Mouse (Mus musculus) embryonic facial prominence, embryonic 15.5 days (tissue): ENCODE measurements at regions not wholly inside any gene's neighbourhood (a gene's known extent, or its start where the extent isn't known, plus 50 kb on each side); places are given as distances from the start of the nearest gene placed in this dataset.

Experiments
- ATAC-seq: fragments of 200-750 bp; cut with Nextera tagmentation; 2 replicates; pipeline ENCODE4 v1.8.0; 2017; ENCODE audit warnings: low read depth, moderate TSS enrichment; ENCODE audit not compliant: insufficient number of reproducible peaks, low FRiP score, low TSS enrichment
- H3K27ac ChIP-seq: fragments of 300-500 bp; sonication (generic); replicated peaks from 2 replicates; pipeline ENCODE4 v1.5.1; 2015; ENCODE audit warnings: mild to moderate bottlenecking, inconsistent platforms
- H3K27me3 ChIP-seq: fragments of 300-500 bp; sonication (generic); 2 replicates; pipeline ENCODE4 v1.6.1; 2015; ENCODE audit warnings: inconsistent platforms
- H3K36me3 ChIP-seq: fragments of 300-500 bp; sonication (generic); 2 replicates; pipeline ENCODE4 v1.6.1; 2015; ENCODE audit warnings: mild to moderate bottlenecking, inconsistent platforms
- H3K4me1 ChIP-seq: fragments of 300-500 bp; sonication (generic); 2 replicates; pipeline ENCODE4 v1.6.1; 2015; ENCODE audit warnings: inconsistent platforms
- H3K4me2 ChIP-seq: fragments of 300-500 bp; sonication (generic); replicated peaks from 2 replicates; pipeline ENCODE4 v1.6.1; 2015; ENCODE audit warnings: mild to moderate bottlenecking, inconsistent platforms
- H3K4me3 ChIP-seq: fragments of 300-500 bp; sonication (generic); replicated peaks from 2 replicates; pipeline ENCODE4 v1.5.1; 2015; ENCODE audit warnings: mild to moderate bottlenecking, inconsistent platforms
- H3K9ac ChIP-seq: fragments of 300-500 bp; sonication (generic); 2 replicates; pipeline ENCODE4 v1.6.1; 2015; ENCODE audit warnings: inconsistent platforms
- H3K9me3 ChIP-seq: fragments of 300-500 bp; sonication (generic); replicated peaks from 2 replicates; pipeline ENCODE4 v1.6.1; 2016; ENCODE audit warnings: inconsistent platforms
- WGBS: fragments of 180-500 bp; shearing (Covaris S2); methylation state at CpG from one replicate; pipeline ENCODE4 v1.1.7; 2015; 5-methylcytosine and 5-hydroxymethylcytosine counted together

DNA sequence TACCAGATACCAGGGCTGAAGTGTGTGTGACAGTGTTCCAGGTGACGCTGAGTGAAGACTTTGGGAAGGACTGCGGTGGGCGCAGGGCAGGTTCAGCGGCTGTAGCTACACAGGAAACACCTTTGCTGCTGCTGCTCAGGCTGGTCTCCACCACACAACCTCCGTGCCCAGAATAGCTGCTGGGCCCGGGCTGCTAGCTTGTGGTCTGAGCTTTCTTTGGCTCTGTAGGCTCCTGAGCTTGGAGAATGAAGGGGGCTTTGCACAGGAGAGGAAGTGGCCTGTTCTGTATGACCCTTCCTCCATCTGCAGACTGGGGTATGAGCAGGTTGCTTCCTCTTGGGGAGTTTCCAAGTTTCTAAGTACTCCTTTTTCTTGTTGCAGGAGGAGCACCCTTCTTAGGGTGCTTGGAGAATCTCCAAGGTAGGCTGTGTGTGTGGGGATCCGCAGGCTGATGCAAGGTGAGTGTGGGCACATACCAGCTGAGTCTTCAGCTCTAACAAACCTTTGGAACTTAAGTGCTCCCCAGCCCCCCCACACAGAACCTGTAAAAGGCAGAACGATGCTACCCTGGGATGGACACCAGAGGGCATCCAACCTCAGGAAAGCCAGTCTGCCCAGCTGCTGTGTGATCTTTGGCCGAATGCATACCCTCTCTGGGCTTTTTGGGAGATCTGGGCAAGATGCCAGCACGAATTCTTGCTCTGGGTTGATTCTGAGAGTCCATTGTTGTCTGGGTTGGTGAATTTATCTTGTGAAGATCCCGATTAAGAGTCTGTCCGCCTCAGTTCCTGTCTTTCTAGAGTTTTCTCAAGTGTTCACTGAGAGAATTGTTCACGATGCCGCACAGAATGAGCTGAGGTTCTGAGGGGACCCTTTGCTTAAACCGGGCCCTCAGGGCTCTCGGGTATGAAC lies 136.6 kb downstream of the Mn1 start:
- peaks cover 30% of the 10 kb centered on the region for H3K4me1 ChIP-seq
- H3K9ac ChIP-seq = no peak overlapping the region
- ATAC-seq = no peak
- H3K27ac ChIP-seq = 0 out of 2 replicates have a peak overlapping the region, but pooled peaks have one; percentile 34
- H3K36me3 ChIP-seq = no peaks in the 10 kb centered on the region
- no peak overlapping the region for H3K4me3 ChIP-seq
- H3K27me3 ChIP-seq = peaks cover 5% of the 10 kb centered on the region; the same call in 1 of the 2 replicates
- 65% methylated on average over 16 of the region's 16 CpGs for WGBS
- no peaks in the 10 kb centered on the region for H3K9me3 ChIP-seq
- no peak overlapping the region for H3K4me2 ChIP-seq

DNA sequence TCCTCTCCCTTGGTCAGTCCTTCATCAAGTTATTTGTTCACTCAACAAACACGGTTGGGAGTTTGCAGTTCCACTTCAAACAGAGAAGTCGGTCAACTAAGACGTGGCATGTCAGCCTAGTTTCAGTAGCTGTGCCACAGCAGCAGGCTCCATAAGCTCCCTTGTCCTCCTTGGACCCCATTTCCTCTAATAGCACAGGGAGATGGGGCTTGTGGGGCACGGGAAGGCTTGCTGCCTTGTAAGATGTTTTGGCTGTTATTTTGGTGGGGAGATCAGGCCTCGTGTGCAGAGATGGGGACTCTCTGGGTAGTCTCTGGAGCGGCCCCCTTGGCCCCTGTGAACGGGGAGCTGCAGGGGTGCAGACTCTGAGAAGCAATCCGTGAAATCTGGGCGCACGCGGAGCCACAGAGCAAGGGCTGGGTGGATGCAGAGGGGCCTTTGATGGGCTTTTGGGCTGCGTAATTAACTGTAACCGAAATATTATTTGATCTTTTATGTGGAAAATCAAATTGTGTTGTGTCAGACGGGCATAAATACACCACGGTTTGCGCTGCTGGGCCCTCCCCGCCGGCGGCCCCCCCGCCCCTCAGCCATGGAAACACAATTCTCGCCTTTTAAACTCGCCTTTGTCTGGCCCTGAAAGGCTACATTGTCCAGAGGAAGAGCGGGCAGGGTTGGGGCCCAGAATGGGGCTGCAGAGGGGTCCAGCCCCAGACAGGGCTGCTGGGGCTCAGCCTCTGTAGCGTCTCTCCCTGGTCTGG lies 137.6 kb downstream of the Mn1 start:
- H3K4me3 ChIP-seq = no peak overlapping the region

DNA sequence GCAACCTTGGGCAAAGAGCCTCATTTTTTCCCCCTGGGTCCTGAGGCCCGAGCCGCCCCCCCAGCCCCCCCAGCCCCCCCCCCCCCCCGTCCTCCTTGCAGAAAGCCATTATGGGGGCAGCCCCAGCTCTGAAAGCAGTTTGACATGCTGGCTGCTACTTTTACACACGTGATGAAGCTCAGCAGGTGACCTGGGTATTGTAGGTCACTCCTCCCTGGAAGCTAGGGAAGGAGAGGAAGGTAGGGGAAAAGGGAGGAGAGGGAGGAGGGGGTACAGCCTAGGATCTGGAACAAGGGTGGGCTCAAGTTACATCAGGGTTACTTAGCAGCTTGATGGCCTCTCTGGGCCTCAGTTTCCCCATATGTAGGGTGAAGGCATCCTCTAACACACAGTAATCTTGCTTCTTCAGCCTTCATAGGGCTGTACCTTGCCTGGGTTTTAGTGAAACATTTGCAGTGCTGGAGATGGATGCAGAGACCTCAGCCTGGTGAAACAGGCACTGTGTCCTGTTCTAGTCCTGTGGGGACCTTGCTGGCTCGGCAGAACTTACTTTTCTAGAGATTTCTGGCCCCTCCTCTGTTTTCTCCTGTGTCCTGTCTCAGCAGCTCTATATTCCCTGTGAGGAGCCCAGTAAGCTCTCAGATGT lies 138.3 kb downstream of the Mn1 start:
- Histone ChIP-seq H3K9me3 (no peaks in the 10 kb centered on the region), H3K4me2 (0 out of 2 replicates have a peak overlapping the region, but pooled peaks have one; percentile 24), H3K9ac (no peak overlapping the region), H3K36me3 (no peaks in the 10 kb centered on the region), H3K27me3 (peaks cover 5% of the 10 kb centered on the region; the same call in 1 of the 2 replicates), H3K27ac (peak overlapping the region; percentile 45; the same call in 1 of the 2 replicates), H3K4me3 (no peak overlapping the region), H3K4me1 (peaks cover 30% of the 10 kb centered on the region)
- 10% methylated on average over 3 of the region's 5 CpGs for WGBS
- ATAC-seq = no peak

More for the DNA sequence above, 137.6 kb downstream of the Mn1 start:
- Histone ChIP-seq H3K4me1 (peaks cover 30% of the 10 kb centered on the region), H3K9me3 (no peaks in the 10 kb centered on the region), H3K36me3 (no peaks in the 10 kb centered on the region), H3K4me2 (peak overlapping the region; percentile 24; the same call in 1 of the 2 replicates), H3K27ac (peak overlapping the region; percentile 45; the same call in 1 of the 2 replicates), H3K27me3 (peaks cover 5% of the 10 kb centered on the region; the same call in 1 of the 2 replicates), H3K9ac (no peak overlapping the region)
- peak; percentile 81; the same call in 1 of the 2 replicates for ATAC-seq
- 15% methylated on average over 24 of the region's 24 CpGs for WGBS

DNA sequence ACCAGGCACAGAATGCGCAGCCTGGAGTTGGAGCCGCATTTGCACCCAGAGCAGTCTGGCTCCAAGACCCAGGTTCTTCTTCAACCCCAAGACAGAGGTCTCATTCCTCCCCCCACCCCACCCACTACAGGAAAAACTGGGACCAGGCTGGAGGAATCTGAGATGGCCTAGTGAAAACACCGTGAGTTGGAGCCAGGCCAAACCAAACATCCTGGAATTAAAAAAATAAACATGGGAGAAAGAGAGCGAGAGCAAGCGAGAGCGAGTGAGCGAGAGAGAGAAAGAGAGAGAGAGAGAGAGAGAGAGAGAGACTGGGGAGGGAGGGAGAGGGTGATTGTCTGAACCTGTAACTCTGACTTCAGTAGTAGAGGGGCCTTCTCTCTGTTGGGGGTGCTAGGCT lies 138.8 kb downstream of the Mn1 start:
- H3K4me2 ChIP-seq = no peak overlapping the region
- ATAC-seq = no peak

DNA sequence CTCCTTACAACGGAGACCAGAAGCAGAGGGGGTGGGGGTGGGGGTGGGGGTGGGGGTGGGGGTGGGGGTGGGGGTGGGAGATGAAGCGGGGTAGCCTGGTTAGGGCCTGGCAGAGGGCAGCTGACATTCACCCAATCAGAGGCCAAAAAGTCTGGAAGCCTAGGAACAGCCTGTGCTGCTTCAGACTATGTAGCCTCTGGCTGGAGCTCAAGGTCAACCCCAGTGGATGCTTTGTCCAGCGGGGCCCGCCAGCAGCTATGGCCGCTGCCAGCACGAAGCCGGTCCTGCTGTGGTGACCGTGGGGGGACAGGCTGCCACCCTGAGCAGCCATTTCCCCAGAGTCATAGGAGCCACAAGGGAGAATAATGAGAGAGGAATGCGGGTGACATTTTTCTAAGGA lies 143.3 kb downstream of the Mn1 start:
- Histone ChIP-seq H3K27ac (no peak overlapping the region), H3K36me3 (no peaks in the 10 kb centered on the region), H3K27me3 (peaks cover 5% of the 10 kb centered on the region; the same call in 1 of the 2 replicates), H3K9ac (no peak overlapping the region), H3K4me1 (peaks cover 15% of the 10 kb centered on the region), H3K4me3 (no peak overlapping the region), H3K4me2 (no peak overlapping the region), H3K9me3 (no peaks in the 10 kb centered on the region)
- 51% methylated on average over 9 of the region's 9 CpGs for WGBS
- ATAC-seq = no peak

More for the DNA sequence above, 138.8 kb downstream of the Mn1 start:
- 0 out of 2 replicates have a peak overlapping the region, but pooled peaks have one; percentile 44 for H3K27ac ChIP-seq
- no peak overlapping the region for H3K4me3 ChIP-seq
- no peak overlapping the region for H3K9ac ChIP-seq
- 34% methylated on average over 7 of the region's 7 CpGs for WGBS
- H3K9me3 ChIP-seq = no peaks in the 10 kb centered on the region
- H3K27me3 ChIP-seq = peaks cover 5% of the 10 kb centered on the region; the same call in 1 of the 2 replicates
- H3K4me1 ChIP-seq = peaks cover 30% of the 10 kb centered on the region
- no peaks in the 10 kb centered on the region for H3K36me3 ChIP-seq

DNA sequence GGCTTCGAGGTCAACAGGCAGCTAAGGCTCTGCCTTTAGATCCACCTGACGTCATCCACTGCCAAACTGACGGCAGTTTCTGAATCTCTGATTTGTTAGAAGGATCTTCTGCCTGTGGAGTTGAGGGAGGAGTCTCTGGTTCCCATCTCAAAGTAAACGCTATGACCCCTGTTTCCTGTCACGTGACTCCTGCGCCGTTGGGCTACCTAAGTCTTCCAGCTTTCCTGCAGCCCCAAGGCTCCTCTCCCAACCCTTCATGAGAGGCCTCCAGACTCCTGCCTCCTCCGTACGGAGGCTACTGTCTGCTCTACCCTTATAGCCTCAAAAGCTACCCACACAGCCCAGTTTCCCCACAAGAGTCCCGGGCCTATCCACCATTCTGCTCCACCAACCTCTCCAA lies 144.1 kb downstream of the Mn1 start:
- Histone ChIP-seq H3K27me3 (peaks cover 5% of the 10 kb centered on the region; the same call in 1 of the 2 replicates), H3K4me3 (no peak overlapping the region), H3K27ac (no peak overlapping the region), H3K9ac (no peak overlapping the region), H3K36me3 (no peaks in the 10 kb centered on the region), H3K9me3 (no peaks in the 10 kb centered on the region), H3K4me2 (no peak overlapping the region), H3K4me1 (peaks cover 7% of the 10 kb centered on the region)
- ATAC-seq = no peak
- WGBS = 74% methylated on average over 10 of the region's 10 CpGs

DNA sequence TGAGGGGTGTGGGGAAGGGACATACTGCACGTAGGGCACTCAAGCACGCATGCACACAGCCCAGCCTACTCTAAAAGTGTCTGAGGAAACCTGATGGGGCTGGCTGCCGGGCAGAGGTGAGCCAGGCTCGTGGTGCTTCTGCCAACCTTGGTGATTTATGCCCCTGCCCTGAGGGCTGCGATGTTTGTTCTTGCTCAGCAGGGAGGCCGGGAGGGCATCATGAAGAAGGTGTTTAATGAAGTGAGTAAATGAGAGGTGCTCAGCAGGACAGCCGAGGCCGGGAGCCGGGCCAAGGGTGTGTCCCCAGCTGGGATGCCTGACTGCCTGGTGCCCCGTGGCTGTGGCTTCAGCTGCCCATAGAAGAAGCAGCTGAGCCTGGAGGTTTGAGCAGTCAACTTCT lies 153.7 kb downstream of the Mn1 start:
- Histone ChIP-seq H3K27me3 (no peaks in the 10 kb centered on the region), H3K9ac (no peak overlapping the region), H3K27ac (peak overlapping the region; percentile 44; the same call in 1 of the 2 replicates), H3K4me3 (no peak overlapping the region), H3K4me1 (peaks cover 32% of the 10 kb centered on the region), H3K9me3 (no peaks in the 10 kb centered on the region), H3K4me2 (no peak overlapping the region), H3K36me3 (no peaks in the 10 kb centered on the region)
- no peak for ATAC-seq
- WGBS = 32% methylated on average over 10 of the region's 10 CpGs

DNA sequence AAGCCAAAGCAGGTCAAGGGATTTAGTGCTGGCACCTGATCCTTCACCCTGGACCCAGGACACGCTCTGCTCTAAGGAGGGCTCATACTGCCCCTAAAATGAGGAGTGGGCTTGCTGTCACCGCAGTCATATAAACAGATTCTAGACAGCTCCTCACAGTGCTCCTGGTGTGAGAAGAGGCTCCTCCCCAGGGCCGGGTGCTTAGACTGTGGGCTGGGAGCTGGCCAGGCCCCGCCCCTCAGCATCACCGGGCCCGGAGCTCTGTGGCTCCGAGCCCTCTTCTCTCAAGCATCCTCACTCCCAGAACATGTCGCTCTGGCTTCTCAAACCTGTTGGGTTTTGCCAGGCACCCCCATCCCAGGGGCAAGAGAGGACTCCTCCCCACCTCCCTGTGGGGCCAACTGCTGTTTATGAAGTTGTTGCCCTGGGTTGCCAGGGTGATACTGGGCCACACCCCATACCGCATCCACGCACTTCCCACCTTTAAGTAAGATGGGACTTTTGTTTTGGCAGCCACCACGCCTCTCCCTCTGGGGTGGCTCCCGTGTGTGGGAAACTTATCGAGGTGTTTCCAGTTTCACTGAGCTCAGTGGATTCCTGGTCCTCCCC lies 156.2 kb downstream of the Mn1 start:
- Histone ChIP-seq H3K4me2 (no peak overlapping the region), H3K27ac (no peak overlapping the region), H3K27me3 (no peaks in the 10 kb centered on the region), H3K4me3 (no peak overlapping the region), H3K9ac (no peak overlapping the region), H3K4me1 (peaks cover 49% of the 10 kb centered on the region), H3K9me3 (no peaks in the 10 kb centered on the region), H3K36me3 (no peaks in the 10 kb centered on the region)
- WGBS = 19% methylated on average over 13 of the region's 13 CpGs
- ATAC-seq = peak; percentile 39; the same call in 1 of the 2 replicates

DNA sequence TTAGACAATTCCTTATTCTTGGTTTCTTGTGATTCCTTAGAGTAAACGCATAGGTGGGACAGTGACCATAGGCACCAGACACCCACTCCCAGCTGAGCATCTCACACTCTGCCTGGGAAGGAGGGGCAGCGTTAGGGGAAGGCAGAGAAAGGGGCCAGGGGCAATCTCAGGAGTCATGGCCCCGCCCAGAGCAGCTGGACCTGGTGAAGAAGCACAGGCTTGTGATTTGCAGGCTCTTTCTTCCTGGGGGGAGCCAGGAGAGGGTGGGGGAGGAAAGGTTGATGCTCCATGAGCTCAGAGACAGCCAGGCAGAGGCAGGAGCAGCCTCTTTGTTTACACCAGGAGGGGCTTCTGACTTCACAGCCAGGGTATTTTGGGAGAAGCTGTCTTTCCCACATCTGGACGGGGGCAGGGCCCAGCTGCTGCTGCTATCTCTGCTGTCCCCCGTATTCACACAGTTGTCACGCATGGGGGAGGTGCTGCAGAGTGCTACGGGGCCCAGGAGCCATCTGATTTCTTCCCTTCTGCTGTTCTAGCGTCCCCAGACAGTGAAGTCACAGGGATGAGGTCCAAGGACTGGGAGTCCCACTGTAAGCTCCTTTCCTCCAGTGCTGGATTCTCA lies 157.2 kb downstream of the Mn1 start:
- WGBS = 20% methylated on average over 8 of the region's 8 CpGs
- H3K9ac ChIP-seq = no peak overlapping the region
- no peaks in the 10 kb centered on the region for H3K27me3 ChIP-seq
- no peaks in the 10 kb centered on the region for H3K9me3 ChIP-seq
- ATAC-seq = no peak
- peaks cover 59% of the 10 kb centered on the region for H3K4me1 ChIP-seq
- no peaks in the 10 kb centered on the region for H3K36me3 ChIP-seq
- 0 out of 2 replicates have a peak overlapping the region, but pooled peaks have one; percentile 30 for H3K27ac ChIP-seq
- no peak overlapping the region for H3K4me3 ChIP-seq
- no peak overlapping the region for H3K4me2 ChIP-seq

DNA sequence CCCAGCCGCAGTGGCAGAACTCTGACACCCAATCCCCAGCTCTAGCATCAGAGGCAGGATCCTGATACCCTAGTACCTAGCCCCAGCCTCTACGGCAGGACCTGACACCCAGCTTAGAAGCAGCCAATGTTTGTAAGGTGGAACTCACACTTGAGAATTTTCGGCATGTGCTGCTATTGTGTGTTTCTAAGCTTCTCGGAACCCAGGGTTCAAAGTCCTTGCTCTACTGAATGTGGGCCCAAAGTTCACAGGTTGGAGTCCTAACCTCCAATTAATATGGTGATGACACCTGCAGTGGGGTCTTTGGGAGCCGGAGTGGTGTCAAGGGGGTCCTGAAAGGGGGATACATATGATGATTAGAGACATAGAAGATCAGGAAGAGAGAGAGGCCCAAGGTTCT lies 158.2 kb downstream of the Mn1 start:
- H3K4me2 ChIP-seq = no peak overlapping the region
- WGBS = 78% methylated on average over 5 of the region's 5 CpGs
- ATAC-seq = no peak
- no peaks in the 10 kb centered on the region for H3K9me3 ChIP-seq
- H3K9ac ChIP-seq = no peak overlapping the region
- H3K27me3 ChIP-seq = no peaks in the 10 kb centered on the region
- no peak overlapping the region for H3K27ac ChIP-seq
- H3K36me3 ChIP-seq = no peaks in the 10 kb centered on the region
- peaks cover 61% of the 10 kb centered on the region for H3K4me1 ChIP-seq
- no peak overlapping the region for H3K4me3 ChIP-seq
